Mouse (Mus musculus): ENCODE measurements around the gene Slc15a2.

The Slc15a2 gene

GRCm38 (mm10) chr16:36747767-36748166 is 37.0 kb downstream of the Slc15a2 start:
- no peak for DNase-seq

DNA sequence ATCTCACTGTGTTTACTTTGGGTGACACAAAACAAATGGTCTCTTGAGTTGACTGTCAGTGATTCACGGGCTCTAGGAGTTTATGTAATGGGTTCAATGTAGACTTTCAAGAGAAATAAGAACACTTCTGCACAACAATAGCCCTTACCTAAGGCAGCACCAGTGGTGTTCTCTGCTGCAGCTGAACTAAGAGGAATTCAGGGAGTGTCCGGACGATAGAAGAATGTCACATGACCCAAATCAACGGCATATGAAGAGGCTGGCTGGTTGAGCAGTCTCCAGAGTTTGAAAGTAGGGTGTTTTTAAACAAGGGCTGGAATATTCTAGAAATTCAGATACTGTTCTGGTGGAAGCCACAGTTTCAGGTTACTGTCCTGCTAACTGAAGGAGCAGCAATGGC is 37.7 kb downstream of the Slc15a2 start:
- DNase-seq, result no peak

DNA sequence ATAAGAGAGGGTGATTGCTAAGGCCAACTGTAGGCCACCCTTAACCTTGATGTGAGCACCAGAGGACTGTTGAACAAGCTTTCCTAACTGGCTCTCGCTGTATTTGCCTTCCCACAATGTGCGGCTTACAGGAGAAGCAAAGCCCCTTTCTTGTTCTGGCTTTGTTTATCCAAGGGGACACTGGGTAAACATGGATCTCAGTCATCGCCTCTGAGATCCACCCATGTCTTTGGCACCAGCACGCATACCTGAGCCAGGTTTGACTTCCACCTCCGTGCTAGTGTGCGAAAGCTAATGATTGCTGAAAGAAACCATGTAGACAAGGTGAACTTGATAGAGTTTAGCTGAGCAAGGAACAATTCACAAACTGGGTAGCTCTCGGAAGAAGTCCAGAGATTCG is 41.2 kb downstream of the Slc15a2 start:
- DNase-seq, result no peak

GRCm38 (mm10) chr16:36739404-36739930 is 45.3 kb downstream of the Slc15a2 start:
- no peak for DNase-seq

- no peak for DNase-seq
These were observed 49.3 kb downstream of the Slc15a2 start for GRCm38 (mm10) chr16:36735421-36735820.

- DNase-seq, result no peak
These were observed 50.9 kb downstream of the Slc15a2 start for GRCm38 (mm10) chr16:36733827-36734226.

DNA sequence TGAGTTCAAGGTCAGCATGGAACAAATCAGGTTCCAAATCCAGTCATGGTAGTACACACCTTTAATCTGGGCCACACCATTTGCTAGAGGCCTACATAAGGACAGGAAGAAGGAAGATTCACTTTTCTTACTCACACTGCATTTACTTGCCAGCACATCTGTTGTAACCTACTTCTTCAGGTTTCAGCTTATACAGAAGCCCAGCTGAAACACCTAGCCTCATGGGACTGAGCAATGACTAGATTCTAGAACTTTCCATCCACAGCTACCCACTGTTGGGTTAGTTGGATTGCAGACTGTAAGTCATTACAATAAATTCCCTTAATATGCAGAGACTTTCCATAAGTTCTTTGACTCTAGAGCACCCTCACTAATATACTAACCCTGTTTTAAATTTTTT is 52.2 kb downstream of the Slc15a2 start:
- no peak for DNase-seq

DNA sequence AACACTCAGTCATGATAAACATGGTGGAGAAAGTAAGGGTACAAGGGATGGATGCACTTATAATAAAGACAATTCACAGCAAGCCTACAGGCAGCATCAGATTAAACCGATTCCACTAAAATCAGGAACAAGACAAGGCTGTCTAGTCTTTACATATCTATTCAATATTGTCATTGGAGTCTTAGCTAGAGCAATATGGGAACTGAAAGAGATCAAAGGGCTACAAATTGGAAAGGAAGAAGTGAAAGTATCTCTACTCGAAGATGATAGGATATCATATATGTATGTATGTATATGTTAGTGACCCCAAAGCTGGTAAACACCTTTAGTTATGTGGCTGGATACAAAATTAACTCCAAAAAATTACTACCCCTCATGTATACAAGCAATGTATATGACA is 55.8 kb downstream of the Slc15a2 start:
- no peak for DNase-seq

DNA sequence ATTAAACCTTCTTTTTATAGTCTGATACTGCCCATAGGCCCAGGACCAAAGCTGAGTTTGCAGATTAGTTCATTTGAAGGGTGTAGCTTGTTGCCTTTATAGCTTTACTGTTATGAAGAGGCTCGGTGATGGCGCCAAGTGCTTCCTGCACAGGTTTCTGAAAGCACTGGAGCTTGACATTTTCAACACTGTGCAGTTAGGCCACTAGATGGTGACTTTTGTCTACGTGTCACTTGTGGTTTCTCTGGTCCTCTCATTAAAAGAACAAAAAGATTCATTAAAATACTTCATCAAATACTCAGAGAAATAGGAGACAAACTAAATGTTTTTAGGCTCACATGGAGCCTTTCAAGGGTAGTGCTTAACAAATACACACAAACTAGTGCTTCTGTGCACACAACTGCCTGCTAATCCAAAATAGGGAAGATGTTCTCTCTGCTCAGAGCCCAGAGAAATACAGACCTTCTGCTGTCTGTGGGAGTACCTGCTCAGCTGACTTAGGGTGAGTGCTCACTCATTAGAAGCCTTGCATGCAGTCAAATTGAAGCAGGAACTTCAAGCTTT is 60.8 kb downstream of the Slc15a2 start:
- DNase-seq, result no peak

DNA sequence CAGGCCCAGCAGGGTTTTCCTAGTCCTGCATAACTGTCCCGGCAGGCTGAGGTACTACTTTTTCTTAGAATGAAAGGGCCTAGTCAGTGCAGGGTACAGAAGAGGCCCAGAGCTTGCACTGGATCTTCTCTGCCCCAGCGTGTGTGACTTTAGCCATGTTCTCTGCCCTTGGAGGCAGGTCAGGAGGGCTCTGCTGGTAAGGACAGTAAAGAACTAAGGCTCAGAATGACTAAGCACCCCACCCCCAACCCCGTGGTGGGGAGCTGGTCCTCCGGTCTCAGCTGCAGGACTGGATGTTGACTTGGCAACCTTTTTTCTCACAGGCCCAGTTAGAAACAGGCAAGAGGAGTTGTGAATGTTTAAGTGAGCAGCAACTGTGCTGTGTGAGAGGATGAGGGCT is 62.0 kb downstream of the Slc15a2 start:
- no peak for DNase-seq

GRCm38 (mm10) chr16:36720194-36721055 is 64.3 kb downstream of the Slc15a2 start:
- no peak for DNase-seq

DNA sequence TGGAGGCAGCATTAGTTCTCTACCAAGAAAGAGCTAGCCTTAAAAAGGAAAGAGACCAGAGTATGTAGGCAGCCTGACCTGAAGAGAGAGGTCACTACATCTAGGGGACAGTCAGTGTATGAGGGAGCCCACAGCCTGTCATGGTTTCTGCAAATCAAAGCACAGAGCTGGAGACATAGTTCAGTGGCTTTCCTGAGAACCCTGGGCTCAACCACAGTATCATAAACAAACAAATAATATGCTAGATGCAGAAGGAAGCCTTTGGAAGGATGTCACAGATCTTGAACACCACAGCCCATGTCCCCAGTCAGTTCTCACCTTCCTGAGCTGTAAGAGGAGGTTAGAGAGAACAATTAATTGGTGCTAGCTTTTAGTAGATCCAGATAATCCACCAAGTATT is 66.1 kb downstream of the Slc15a2 start:
- no peak for DNase-seq

GRCm38 (mm10) chr16:36717481-36717880 is 67.3 kb downstream of the Slc15a2 start:
- no peak for DNase-seq

DNA sequence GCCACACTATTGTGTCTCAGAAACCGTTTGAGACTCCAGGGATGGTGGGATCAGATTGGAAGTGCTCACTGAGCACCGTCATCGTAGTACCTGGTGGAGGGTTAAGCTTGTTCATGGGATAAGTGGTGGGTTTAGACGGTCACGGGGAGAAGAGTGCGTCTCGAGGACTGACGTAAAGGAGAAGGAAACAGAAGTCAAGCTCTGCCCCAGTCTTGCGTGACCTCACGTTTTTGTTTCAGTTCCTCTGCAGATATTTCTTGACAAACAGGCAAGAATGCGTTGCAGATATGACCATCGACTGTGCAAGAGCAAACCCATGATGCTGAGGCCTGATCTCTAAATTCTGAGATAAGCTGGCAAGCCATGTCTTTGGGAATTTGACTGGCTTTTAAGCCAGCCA is 73.0 kb downstream of the Slc15a2 start:
- no peak for DNase-seq

DNA sequence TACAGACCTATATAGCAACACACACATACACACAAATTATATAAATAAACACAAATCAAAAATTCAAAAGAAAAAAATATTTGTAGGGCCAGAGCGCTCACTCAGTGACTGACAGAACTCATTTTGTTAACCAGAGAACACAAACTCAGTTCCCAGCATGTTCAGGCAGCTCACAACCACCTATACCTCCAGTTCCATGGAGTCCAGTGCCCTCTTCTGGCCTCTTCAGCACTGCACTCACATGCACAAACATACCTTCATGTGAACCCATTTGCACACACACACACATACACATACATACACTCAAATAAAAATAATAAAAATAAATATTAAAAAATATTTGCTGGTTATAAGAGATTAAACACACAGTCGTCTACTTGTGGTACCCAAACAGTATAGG is 74.0 kb downstream of the Slc15a2 start:
- DNase-seq, result no peak

- DNase-seq, result no peak
These were observed 75.4 kb downstream of the Slc15a2 start for GRCm38 (mm10) chr16:36709405-36709804.

DNA sequence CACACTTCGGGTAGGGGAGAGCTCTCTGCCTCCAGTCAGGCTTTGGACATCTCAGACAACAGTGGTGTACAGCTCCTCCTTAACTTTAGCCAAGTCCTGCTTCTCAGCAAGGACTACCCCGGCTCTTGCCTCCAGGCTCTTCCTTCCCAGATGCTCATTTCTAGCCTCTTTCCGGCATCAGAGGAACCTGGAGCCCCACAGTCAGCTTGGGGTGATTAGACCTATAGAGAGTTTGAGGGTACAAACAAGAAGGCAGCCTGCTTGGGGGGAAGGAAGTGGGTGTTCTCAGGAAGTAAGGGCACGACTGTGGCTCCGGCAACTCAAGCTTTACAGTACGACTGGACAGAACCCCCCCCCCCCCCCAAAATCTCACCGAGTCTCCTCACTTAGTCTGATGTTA is 76.0 kb downstream of the Slc15a2 start:
- DNase-seq, result no peak

- no peak for DNase-seq
These were observed 76.9 kb downstream of the Slc15a2 start for GRCm38 (mm10) chr16:36707702-36708423.

- no peak for DNase-seq
These were observed 84.3 kb downstream of the Slc15a2 start for GRCm38 (mm10) chr16:36700484-36700883.

Data from cerebellum, adult 9-11 months (tissue).